Mouse (Mus musculus) kidney, adult 2 months (tissue): ENCODE data around the gene Pde4d.

ENCODE experiments used
- CTCF ChIP-seq: fragments of 200-500 bp; conservative IDR thresholded peaks from 2 replicates; pipeline ENCODE4 v1.5.1; 2011; ENCODE audit warnings: low read depth, mild to moderate bottlenecking, control low read depth, low read length, moderate library complexity, mixed read lengths; ENCODE audit not compliant: insufficient read depth, insufficient read length
- POLR2A ChIP-seq: fragments of 200-500 bp; IDR thresholded peaks from one replicate; pipeline ENCODE4 v1.6.1; 2011; ENCODE audit warnings: low read depth, low read length, control low read depth

GRCm38 (mm10) chr13:109558341-109559257, 1108.9 kb downstream of the Pde4d start:
- TF ChIP-seq POLR2A (no peak), CTCF (peak; percentile 33; the same call in 1 of the 2 replicates)
